Mouse (Mus musculus): Measurements from ENCODE around the gene Emilin3.
A peak's percentile ranks its signal among the peaks of the same experiment; 100 is the strongest.

The Emilin3 gene

GRCm38 (mm10) chr2:160872890-160873382 lies 39.2 kb downstream of the Emilin3 start, which contains the start of gene Zhx3:
Zhx3 (minus strand) TSS chr2:160872998.
- peak; percentile 96 for DNase-seq (ENCODE audit: low read depth, low spot score)

DNA sequence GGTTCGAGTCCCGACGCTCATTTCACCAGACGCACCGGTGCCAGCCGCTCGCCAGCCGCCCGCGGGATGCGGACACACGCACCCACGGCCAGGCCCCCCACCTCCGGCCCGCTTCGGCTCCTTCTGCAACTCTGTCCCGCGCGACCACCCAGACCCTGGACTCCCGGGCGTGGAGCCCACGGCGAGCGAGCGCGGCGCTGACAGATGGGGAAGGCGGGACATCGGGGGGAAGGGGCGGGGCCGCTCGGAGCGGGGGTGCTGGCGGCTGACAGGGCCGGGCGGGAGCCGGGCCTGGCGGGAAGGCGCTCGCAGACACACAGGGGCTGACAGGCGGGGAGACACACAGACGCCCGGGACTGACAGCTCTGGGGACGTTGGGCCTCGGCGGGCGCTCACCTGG lies 39.7 kb downstream of the Emilin3 start:
- DNase-seq (ENCODE audit: low read depth, low spot score) = peak; percentile 80

GRCm38 (mm10) chr2:160871310-160871709 lies 40.8 kb downstream of the Emilin3 start:
- DNase-seq (ENCODE audit: low read depth, low spot score) = no peak

- DNase-seq (ENCODE audit: low read depth, low spot score) = no peak
Observed at GRCm38 (mm10) chr2:160869446-160869845, 42.7 kb downstream of the Emilin3 start.

GRCm38 (mm10) chr2:160865266-160865665 lies 46.9 kb downstream of the Emilin3 start:
- no peak for DNase-seq (ENCODE audit: low read depth, low spot score)

- peak; percentile 48 for DNase-seq (ENCODE audit: low read depth, low spot score)
Observed at GRCm38 (mm10) chr2:160864112-160864511, 48.0 kb downstream of the Emilin3 start.

- no peak for DNase-seq (ENCODE audit: low read depth, low spot score)
Observed at GRCm38 (mm10) chr2:160860363-160860762, 51.8 kb downstream of the Emilin3 start.

All from A20 (cell line).